In genomic region chr17:9031241-9032141, GRCm38 (mm10) we compare ENCODE assay signal across 8 mouse cellular contexts. TPM values are rescaled to one million over a fixed set of nuclear protein-coding genes. Genes with fewer than 3 reads are reported as not detected.
DNase-seq lines count a peak whose midpoint lies in the region; ATAC-seq lines count a peak whose summit lies in the region.

No protein-coding gene starts in this region.

- no peaks in the 10 kb centered on the region; the same call in 1 of the 2 replicates for H3K27me3 ChIP-seq in intestine, embryonic 16.5 days (replicated peaks; ENCODE audit: control insufficient read depth, insufficient read depth, low read length)
- no peaks in the 10 kb centered on the region for H3K27me3 ChIP-seq in midbrain, embryonic 10.5 days (ENCODE audit: low read depth, poor library complexity, severe bottlenecking)

- no peaks in the 10 kb centered on the region for H3K36me3 ChIP-seq in intestine, embryonic 16.5 days (ENCODE audit: control insufficient read depth, insufficient read depth, low read length)
- H3K36me3 ChIP-seq in midbrain, embryonic 10.5 days: no peaks in the 10 kb centered on the region

- peak overlapping the region; percentile 30 for H3K4me2 ChIP-seq in intestine, embryonic 16.5 days (ENCODE audit: low read depth, low read length)

- no peak overlapping the region for H3K27ac ChIP-seq in intestine, embryonic 16.5 days (ENCODE audit: low read length)
- peak overlapping the region; percentile 42 for H3K27ac ChIP-seq in midbrain, embryonic 10.5 days (replicated peaks)

- no peak overlapping the region for H3K9ac ChIP-seq in intestine, embryonic 16.5 days (ENCODE audit: low read depth, low read length)

- intact Hi-C loops in left cerebral cortex, postnatal 25 days (cut with DNase I): loop anchor here (1.0 to 10.0 kb wide), 4 partner anchors 136 to 1286 kb away; partner anchors contain the start of gene Qk

- H3K4me3 ChIP-seq in intestine, embryonic 16.5 days (ENCODE audit: low read length): no peak overlapping the region
- peak overlapping the region; percentile 27; the same call in 1 of the 2 replicates for H3K4me3 ChIP-seq in midbrain, embryonic 10.5 days

- peak; percentile 63; the same call in 1 of the 2 replicates for ATAC-seq in intestine, embryonic 16.5 days
- ATAC-seq in erythroblast, adult 5-6 weeks (replicated peaks; ENCODE audit: low FRiP score, poor library complexity, severe bottlenecking): no peak

- peak; percentile 75 to 94 for DNase-seq in adrenal gland, adult (ENCODE audit: inconsistent age in 2 of 2, low spot score in 1 of 2)
- peak; percentile 89 for DNase-seq in embryo, embryonic 10.5 days (ENCODE audit: low spot score)
- peak; percentile 55 to 71 for DNase-seq in gastrocnemius, postnatal 4 days (ENCODE audit: low spot score in 2 of 2)
- DNase-seq in left cerebral cortex, postnatal 25 days (ENCODE audit: low spot score in 2 of 2): peak; percentile 88 to 90
- DNase-seq in midbrain, embryonic 10.5 days (ENCODE audit: low spot score): peak; percentile 78
- DNase-seq in skeletal muscle tissue, adult 2 months (ENCODE audit: low read depth, low spot score): peak; percentile 89

- 15% methylated on average over 24 of the region's 24 CpGs for WGBS in intestine, embryonic 16.5 days
- 19% methylated on average over 24 of the region's 24 CpGs for WGBS in midbrain, embryonic 10.5 days

- no peaks in the 10 kb centered on the region for H3K9me3 ChIP-seq in intestine, embryonic 16.5 days (ENCODE audit: control insufficient read depth, low read length)
- H3K9me3 ChIP-seq in midbrain, embryonic 10.5 days (replicated peaks): no peaks in the 10 kb centered on the region

- no peaks in the 10 kb centered on the region for H3K4me1 ChIP-seq in intestine, embryonic 16.5 days (ENCODE audit: control insufficient read depth, insufficient read depth, low read length)
- H3K4me1 ChIP-seq in midbrain, embryonic 10.5 days: peaks cover 26% of the 10 kb centered on the region

RNA-seq across cellular contexts. Expression of gene 1700010I14Rik, which starts 43.4 kb away (rescaled TPM):
- total RNA-seq in gastrocnemius, postnatal 4 days (2021): under 1 TPM; 0.47 to 0.49 TPM
- 1.0 and 1.2 TPM in 2 replicates for polyA plus RNA-seq in intestine, embryonic 16.5 days (2015; fragmentation: Nextera tagmentation; extraction: Ambion mirVana)
- total RNA-seq in left cerebral cortex, postnatal 25 days (2021): 1 to 10 TPM; 1.4 to 1.7 TPM
- 3.5 and 3.9 TPM in 2 replicates for polyA plus RNA-seq in midbrain, embryonic 10.5 days (2016; fragmentation: Nextera tagmentation; extraction: Ambion mirVana)
- 2.3 TPM in 1 of 2 replicates, not detected in the other for total RNA-seq in erythroblast, adult 5-6 weeks (2015; ENCODE audit: low replicate concordance)
- total RNA-seq in erythroblast, adult 5-6 weeks (2017; ENCODE audit: low replicate concordance): 0.43 and 0.56 TPM in 2 replicates
